Mouse (Mus musculus): ENCODE results near the gene Cnot11. TPM values are rescaled to one million over a fixed set of nuclear protein-coding genes. Genes with fewer than 3 reads are reported as not detected.

Gene Cnot11
- polyA plus RNA-seq, 2 experiments: 23.8 to 30.6 TPM

- Histone ChIP-seq H3K27me3 (ENCODE audit: control insufficient read depth, insufficient read depth, low read length) (no peaks in the 10 kb centered on the region), H3K4me3 (replicated peaks; ENCODE audit: low read length) (no peak overlapping the region), H3K4me1 (ENCODE audit: control insufficient read depth, insufficient read depth, low read length) (no peaks in the 10 kb centered on the region), H3K9me3 (ENCODE audit: control insufficient read depth, low read length) (peaks cover 2% of the 10 kb centered on the region), H3K4me2 (replicated peaks; ENCODE audit: low read depth, low read length, severe bottlenecking) (no peak overlapping the region), H3K27ac (replicated peaks; ENCODE audit: low read depth, low read length) (no peak overlapping the region), H3K9ac (ENCODE audit: low read depth, low read length, severe bottlenecking) (no peak overlapping the region), H3K36me3 (ENCODE audit: control insufficient read depth, insufficient read depth, low read length) (peaks cover 76% of the 10 kb centered on the region)
- no peak for TF ChIP-seq POLR2A (IDR thresholded peaks at IDR 0.05; ENCODE audit: borderline replicate concordance, extremely low read depth, insufficient read depth, insufficient read length)
- ATAC-seq (ENCODE audit: low FRiP score, low read depth) (no peak), DNase-seq (ENCODE audit: low spot score) (no peak)
- 87% methylated on average over 7 of the region's 7 CpGs for WGBS
Measured at GRCm38 (mm10) chr1:39545589-39545988, 10.8 kb downstream of the Cnot11 start.

GRCm38 (mm10) chr1:39546160-39546866 lies 11.5 kb downstream of the Cnot11 start:
- no peak overlapping the region for H3K27ac ChIP-seq (replicated peaks; ENCODE audit: low read depth, low read length)
- no peaks in the 10 kb centered on the region for H3K4me1 ChIP-seq (ENCODE audit: control insufficient read depth, insufficient read depth, low read length)
- H3K9me3 ChIP-seq (ENCODE audit: control insufficient read depth, low read length): no peaks in the 10 kb centered on the region
- no peak overlapping the region for H3K4me2 ChIP-seq (replicated peaks; ENCODE audit: low read depth, low read length, severe bottlenecking)
- H3K9ac ChIP-seq (ENCODE audit: low read depth, low read length, severe bottlenecking): no peak overlapping the region
- WGBS: 90% methylated on average over 6 of the region's 6 CpGs
- ATAC-seq (ENCODE audit: low FRiP score, low read depth) (no peak), DNase-seq (ENCODE audit: low spot score) (no peak)
- no peaks in the 10 kb centered on the region for H3K27me3 ChIP-seq (ENCODE audit: control insufficient read depth, insufficient read depth, low read length)
- no peak for TF ChIP-seq POLR2A (IDR thresholded peaks at IDR 0.05; ENCODE audit: borderline replicate concordance, extremely low read depth, insufficient read depth, insufficient read length)
- no peak overlapping the region for H3K4me3 ChIP-seq (replicated peaks; ENCODE audit: low read length)
- peaks cover 74% of the 10 kb centered on the region for H3K36me3 ChIP-seq (ENCODE audit: control insufficient read depth, insufficient read depth, low read length)

GRCm38 (mm10) chr1:39547238-39547637 lies 12.4 kb downstream of the Cnot11 start:
- H3K4me2 ChIP-seq (replicated peaks; ENCODE audit: low read depth, low read length, severe bottlenecking): no peak overlapping the region
- no peak for TF ChIP-seq POLR2A (IDR thresholded peaks at IDR 0.05; ENCODE audit: borderline replicate concordance, extremely low read depth, insufficient read depth, insufficient read length)
- no peaks in the 10 kb centered on the region for H3K4me1 ChIP-seq (ENCODE audit: control insufficient read depth, insufficient read depth, low read length)
- no peak for ATAC-seq (ENCODE audit: low FRiP score, low read depth)
- peaks cover 73% of the 10 kb centered on the region for H3K36me3 ChIP-seq (ENCODE audit: control insufficient read depth, insufficient read depth, low read length)
- DNase-seq (ENCODE audit: low spot score): no peak
- WGBS: 63% methylated on average over 2 of the region's 2 CpGs
- no peaks in the 10 kb centered on the region for H3K9me3 ChIP-seq (ENCODE audit: control insufficient read depth, low read length)
- H3K27me3 ChIP-seq (ENCODE audit: control insufficient read depth, insufficient read depth, low read length): no peaks in the 10 kb centered on the region
- no peak overlapping the region for H3K27ac ChIP-seq (replicated peaks; ENCODE audit: low read depth, low read length)
- no peak overlapping the region for H3K9ac ChIP-seq (ENCODE audit: low read depth, low read length, severe bottlenecking)
- H3K4me3 ChIP-seq (replicated peaks; ENCODE audit: low read length): no peak overlapping the region

GRCm38 (mm10) chr1:39549831-39550230 lies 15.0 kb downstream of the Cnot11 start:
- no peaks in the 10 kb centered on the region for H3K9me3 ChIP-seq (ENCODE audit: control insufficient read depth, low read length)
- DNase-seq (ENCODE audit: low spot score) (no peak), ATAC-seq (ENCODE audit: low FRiP score, low read depth) (no peak)
- no peak for TF ChIP-seq POLR2A (IDR thresholded peaks at IDR 0.05; ENCODE audit: borderline replicate concordance, extremely low read depth, insufficient read depth, insufficient read length)
- H3K4me2 ChIP-seq (replicated peaks; ENCODE audit: low read depth, low read length, severe bottlenecking): no peak overlapping the region
- 90% methylated on average over 2 of the region's 2 CpGs for WGBS
- H3K27ac ChIP-seq (replicated peaks; ENCODE audit: low read depth, low read length): no peak overlapping the region
- H3K36me3 ChIP-seq (ENCODE audit: control insufficient read depth, insufficient read depth, low read length): peaks cover 70% of the 10 kb centered on the region
- H3K27me3 ChIP-seq (ENCODE audit: control insufficient read depth, insufficient read depth, low read length): no peaks in the 10 kb centered on the region
- no peak overlapping the region for H3K4me3 ChIP-seq (replicated peaks; ENCODE audit: low read length)
- H3K9ac ChIP-seq (ENCODE audit: low read depth, low read length, severe bottlenecking): no peak overlapping the region
- no peaks in the 10 kb centered on the region for H3K4me1 ChIP-seq (ENCODE audit: control insufficient read depth, insufficient read depth, low read length)

- ATAC-seq (ENCODE audit: low FRiP score, low read depth) (no peak), DNase-seq (ENCODE audit: low spot score) (no peak)
- peaks cover 83% of the 10 kb centered on the region for H3K36me3 ChIP-seq (ENCODE audit: control insufficient read depth, insufficient read depth, low read length)
- no peak overlapping the region for H3K27ac ChIP-seq (replicated peaks; ENCODE audit: low read depth, low read length)
- H3K9ac ChIP-seq (ENCODE audit: low read depth, low read length, severe bottlenecking): no peak overlapping the region
- H3K4me3 ChIP-seq (replicated peaks; ENCODE audit: low read length): no peak overlapping the region
- H3K9me3 ChIP-seq (ENCODE audit: control insufficient read depth, low read length): no peaks in the 10 kb centered on the region
- H3K4me1 ChIP-seq (ENCODE audit: control insufficient read depth, insufficient read depth, low read length): no peaks in the 10 kb centered on the region
- no peak for TF ChIP-seq POLR2A (IDR thresholded peaks at IDR 0.05; ENCODE audit: borderline replicate concordance, extremely low read depth, insufficient read depth, insufficient read length)
- no peaks in the 10 kb centered on the region for H3K27me3 ChIP-seq (ENCODE audit: control insufficient read depth, insufficient read depth, low read length)
- WGBS: 58% methylated on average over 9 of the region's 9 CpGs
- H3K4me2 ChIP-seq (replicated peaks; ENCODE audit: low read depth, low read length, severe bottlenecking): no peak overlapping the region
Measured at GRCm38 (mm10) chr1:39555556-39556415, 21.0 kb downstream of the Cnot11 start.

Data from limb, embryonic 14.5 days (tissue).